Mouse (Mus musculus) liver, embryonic 14.5 days (tissue): ENCODE measurements around the gene Robo3. TPM values are rescaled to one million over a fixed set of nuclear protein-coding genes. Genes with fewer than 3 reads are reported as not detected.

Source experiments
- ATAC-seq: fragments of 200-750 bp; cut with Nextera tagmentation; 2 replicates; pipeline ENCODE4 v1.8.0; 2017; ENCODE audit warnings: moderate number of reproducible peaks, mild to moderate bottlenecking, moderate library complexity; ENCODE audit not compliant: insufficient read depth
- DNase-seq, 3 experiments: peaks; one replicate each; pipeline ENCODE4 v3.0.0-alpha.2; 2012 to 2013; ENCODE audit warnings: low read depth in 3 of 3, low spot score in 3 of 3
- H3K27ac ChIP-seq: fragments of 300-500 bp; sonication (generic); 2 replicates; pipeline ENCODE4 v1.5.1; 2014; ENCODE audit warnings: moderate library complexity, mild to moderate bottlenecking, control low read depth, inconsistent platforms
- H3K27me3 ChIP-seq: fragments of 300-500 bp; sonication (generic); 2 replicates; pipeline ENCODE4 v1.6.1; 2014; ENCODE audit warnings: mild to moderate bottlenecking, low read length, moderate library complexity; ENCODE audit not compliant: control insufficient read depth, insufficient read depth
- H3K36me3 ChIP-seq: fragments of 300-500 bp; sonication (generic); replicated peaks from 2 replicates; pipeline ENCODE4 v1.6.1; 2014; ENCODE audit warnings: low read depth; ENCODE audit not compliant: control insufficient read depth, insufficient read depth
- H3K4me1 ChIP-seq, 2 experiments: fragments of 200-500 bp in 1 of 2; fragments of 300-500 bp in 1 of 2; sonication (generic) in 1 of 2; replicated peaks; 2 replicates each; pipeline ENCODE4 v1.6.1; 2012 to 2014; ENCODE audit warnings: antibody characterized with exemption in 1 of 2, inconsistent platforms in 1 of 2, low read length in 1 of 2; ENCODE audit not compliant: control insufficient read depth in 2 of 2, insufficient read depth in 2 of 2
- H3K4me2 ChIP-seq: fragments of 300-500 bp; sonication (generic); 2 replicates; pipeline ENCODE4 v1.6.1; 2014; ENCODE audit warnings: low read depth, mild to moderate bottlenecking, control low read depth, moderate library complexity
- H3K4me3 ChIP-seq, 2 experiments: fragments of 200-500 bp in 1 of 2; fragments of 300-500 bp in 1 of 2; sonication (generic) in 1 of 2; 2 replicates each; pipeline ENCODE4 v1.5.1; 2012 to 2014; ENCODE audit warnings: low read depth in 2 of 2, low read length in 2 of 2, mild to moderate bottlenecking in 2 of 2, control low read depth in 1 of 2, inconsistent platforms in 1 of 2, moderate library complexity in 1 of 2; ENCODE audit not compliant: insufficient read depth in 1 of 2
- H3K9ac ChIP-seq: fragments of 300-500 bp; sonication (generic); replicated peaks from 2 replicates; pipeline ENCODE4 v1.6.1; 2014; ENCODE audit warnings: mild to moderate bottlenecking, control low read depth, moderate library complexity
- H3K9me3 ChIP-seq: fragments of 300-500 bp; sonication (generic); 2 replicates; pipeline ENCODE4 v1.6.1; 2016; ENCODE audit warnings: low read length, mixed read lengths; ENCODE audit not compliant: control insufficient read depth
- CTCF ChIP-seq: IDR thresholded peaks from 2 replicates; pipeline ENCODE4 v1.5.1; 2016; ENCODE audit warnings: antibody characterized with exemption, low read depth, control low read depth
- EP300 ChIP-seq: IDR thresholded peaks from 2 replicates; pipeline ENCODE4 v1.6.1; 2016; ENCODE audit warnings: antibody characterized with exemption, low read depth
- WGBS: fragments of 180-500 bp; shearing (Covaris S2); extraction: QIAGEN DNeasy Blood & Tissue Kit; methylation state at CpG from one replicate; pipeline ENCODE4 v1.1.7; 2014; ENCODE audit not compliant: insufficient replicate concordance; 5-methylcytosine and 5-hydroxymethylcytosine counted together
- polyA plus RNA-seq, 2 experiments: library from polyadenylated mRNA; depleted of rRNA in 1 of 2; stranded (reverse) in 1 of 2; unstranded in 1 of 2; fragments of >200 nt; fragmentation: Nextera tagmentation in 1 of 2; extraction: Ambion mirVana in 1 of 2; gene quantifications; 2 replicates each; pipeline versions ENCODE4 v1.2.1 to v1.2.3; 2012 to 2014

The Robo3 gene
- polyA plus RNA-seq, 2 experiments: 0.05 to 0.25 TPM

GRCm38 (mm10) chr9:37365706-37366105 lies 67.3 kb downstream of the Robo3 start:
- no peaks in the 10 kb centered on the region for H3K27me3 ChIP-seq

More at GRCm38 (mm10) chr9:37365706-37366105, 67.3 kb downstream of the Robo3 start:
- TF ChIP-seq EP300 (no peak), CTCF (no peak)
- H3K9me3 ChIP-seq: no peaks in the 10 kb centered on the region
- no peaks in the 10 kb centered on the region for H3K36me3 ChIP-seq
- no peak overlapping the region for H3K4me2 ChIP-seq
- ATAC-seq: no peak
- no peak for DNase-seq
- H3K4me3 ChIP-seq: no peak overlapping the region
- WGBS: 54% methylated on average over 5 of the region's 5 CpGs
- H3K4me1 ChIP-seq: 0 out of 4 replicates have a peak, but pooled peaks cover 0 to 1% of the 10 kb centered on the region in 2 experiments
- H3K27ac ChIP-seq: no peak overlapping the region
- H3K9ac ChIP-seq: no peak overlapping the region

Other genes starting within 250 kb of the Robo3 start
- 1.6 TPM in 2 replicates for gene Tmem218, start 225.0 kb downstream of the Robo3 start, polyA plus RNA-seq (2012; rRNA removed)
- gene Tmem218, start 225.0 kb downstream of the Robo3 start, polyA plus RNA-seq (2014; fragmentation: Nextera tagmentation; extraction: Ambion mirVana): 3.9 and 4.3 TPM in 2 replicates
- gene Slc37a2, start 177.5 kb downstream of the Robo3 start, polyA plus RNA-seq (2012; rRNA removed): 1.0 and 1.1 TPM in 2 replicates
- gene Slc37a2, start 177.5 kb downstream of the Robo3 start, polyA plus RNA-seq (2014; fragmentation: Nextera tagmentation; extraction: Ambion mirVana): 1.2 and 1.8 TPM in 2 replicates
- gene Ccdc15, start 84.8 kb downstream of the Robo3 start, polyA plus RNA-seq (2012; rRNA removed): 1.1 and 1.5 TPM in 2 replicates
- 3.0 and 3.6 TPM in 2 replicates for gene Ccdc15, start 84.8 kb downstream of the Robo3 start, polyA plus RNA-seq (2014; fragmentation: Nextera tagmentation; extraction: Ambion mirVana)
- not detected in 2 replicates for gene Hepacam, start 65.9 kb downstream of the Robo3 start, polyA plus RNA-seq (2012; rRNA removed)
- gene Hepacam, start 65.9 kb downstream of the Robo3 start, polyA plus RNA-seq (2014; fragmentation: Nextera tagmentation; extraction: Ambion mirVana): not detected in 2 replicates
- 1.4 TPM in 2 replicates for gene Robo4, start 31.3 kb downstream of the Robo3 start, polyA plus RNA-seq (2012; rRNA removed)
- gene Robo4, start 31.3 kb downstream of the Robo3 start, polyA plus RNA-seq (2014; fragmentation: Nextera tagmentation; extraction: Ambion mirVana): 1.6 and 1.8 TPM in 2 replicates
- 6.6 and 9.3 TPM in 2 replicates for gene Msantd2, start 56.1 kb upstream of the Robo3 start, polyA plus RNA-seq (2012; rRNA removed)
- gene Msantd2, start 56.1 kb upstream of the Robo3 start, polyA plus RNA-seq (2014; fragmentation: Nextera tagmentation; extraction: Ambion mirVana): 3.8 TPM in 2 replicates
- 6.5 and 7.3 TPM in 2 replicates for gene Esam, start 94.8 kb upstream of the Robo3 start, polyA plus RNA-seq (2012; rRNA removed)
- gene Esam, start 94.8 kb upstream of the Robo3 start, polyA plus RNA-seq (2014; fragmentation: Nextera tagmentation; extraction: Ambion mirVana): 9.9 and 10.7 TPM in 2 replicates
- 0.70 and 0.81 TPM in 2 replicates for gene Vsig2, start 106.0 kb upstream of the Robo3 start, polyA plus RNA-seq (2012; rRNA removed)
- 0.36 TPM in 1 of 2 replicates, not detected in the other for gene Vsig2, start 106.0 kb upstream of the Robo3 start, polyA plus RNA-seq (2014; fragmentation: Nextera tagmentation; extraction: Ambion mirVana)
- 5.4 and 7.1 TPM in 2 replicates for gene Nrgn, start 119.7 kb upstream of the Robo3 start, polyA plus RNA-seq (2012; rRNA removed)
- gene Nrgn, start 119.7 kb upstream of the Robo3 start, polyA plus RNA-seq (2014; fragmentation: Nextera tagmentation; extraction: Ambion mirVana): 5.4 and 7.6 TPM in 2 replicates
- gene Siae, start 122.5 kb upstream of the Robo3 start, polyA plus RNA-seq (2012; rRNA removed): 2.2 TPM in 2 replicates
- gene Siae, start 122.5 kb upstream of the Robo3 start, polyA plus RNA-seq (2014; fragmentation: Nextera tagmentation; extraction: Ambion mirVana): 5.7 and 6.0 TPM in 2 replicates
- 0.56 and 1.3 TPM in 2 replicates for gene Spa17, start 180.5 kb upstream of the Robo3 start, polyA plus RNA-seq (2012; rRNA removed)
- 2.6 and 2.7 TPM in 2 replicates for gene Spa17, start 180.5 kb upstream of the Robo3 start, polyA plus RNA-seq (2014; fragmentation: Nextera tagmentation; extraction: Ambion mirVana)
- 15.7 and 23.1 TPM in 2 replicates for gene Tbrg1, start 224.1 kb upstream of the Robo3 start, polyA plus RNA-seq (2012; rRNA removed)
- gene Tbrg1, start 224.1 kb upstream of the Robo3 start, polyA plus RNA-seq (2014; fragmentation: Nextera tagmentation; extraction: Ambion mirVana): 47.0 and 54.5 TPM in 2 replicates
- not detected in 2 replicates for gene Panx3, start 236.0 kb upstream of the Robo3 start, polyA plus RNA-seq (2012; rRNA removed)
- gene Panx3, start 236.0 kb upstream of the Robo3 start, polyA plus RNA-seq (2014; fragmentation: Nextera tagmentation; extraction: Ambion mirVana): not detected in 2 replicates